Mouse (Mus musculus) gastrocnemius, postnatal 10 days (tissue): ENCODE results near the gene 5031439G07Rik. TPM values are rescaled to one million over a fixed set of nuclear protein-coding genes. Genes with fewer than 3 reads are reported as not detected.
"Not testable (repeated sequence)": the region's sequence is repeated elsewhere in the genome, so short reads cannot be mapped to it uniquely, and the experiment has no call there.

Source experiments
- DNase-seq: peaks from one replicate; pipeline ENCODE4 v3.0.0; 2021; ENCODE audit warnings: mixed read lengths
- long read RNA-seq, 2 experiments: library from polyadenylated mRNA; stranded (forward); transcript quantifications; one replicate each; pipeline ENCODE4 v2.0.0; 2021
- total RNA-seq, 2 experiments: library from RNA; stranded (reverse); gene quantifications; 2 replicates each; pipeline ENCODE4 v1.2.3; 2021

5031439G07Rik gene
- total RNA-seq: 10 to 100 TPM; 23.5 to 27.3 TPM
- long read RNA-seq, experiment 1, full-length matches to known transcripts: 35 of 42 reads
- long read RNA-seq, experiment 1, partial matches to known transcripts: 1 of 42 reads
- long read RNA-seq, experiment 1, other reads (novel, unspliced or antisense): 6 of 42 reads
- long read RNA-seq, experiment 2, full-length matches to known transcripts: 31 of 44 reads
- long read RNA-seq, experiment 2, partial matches to known transcripts: 4 of 44 reads
- long read RNA-seq, experiment 2, other reads (novel, unspliced or antisense): 9 of 44 reads

DNA sequence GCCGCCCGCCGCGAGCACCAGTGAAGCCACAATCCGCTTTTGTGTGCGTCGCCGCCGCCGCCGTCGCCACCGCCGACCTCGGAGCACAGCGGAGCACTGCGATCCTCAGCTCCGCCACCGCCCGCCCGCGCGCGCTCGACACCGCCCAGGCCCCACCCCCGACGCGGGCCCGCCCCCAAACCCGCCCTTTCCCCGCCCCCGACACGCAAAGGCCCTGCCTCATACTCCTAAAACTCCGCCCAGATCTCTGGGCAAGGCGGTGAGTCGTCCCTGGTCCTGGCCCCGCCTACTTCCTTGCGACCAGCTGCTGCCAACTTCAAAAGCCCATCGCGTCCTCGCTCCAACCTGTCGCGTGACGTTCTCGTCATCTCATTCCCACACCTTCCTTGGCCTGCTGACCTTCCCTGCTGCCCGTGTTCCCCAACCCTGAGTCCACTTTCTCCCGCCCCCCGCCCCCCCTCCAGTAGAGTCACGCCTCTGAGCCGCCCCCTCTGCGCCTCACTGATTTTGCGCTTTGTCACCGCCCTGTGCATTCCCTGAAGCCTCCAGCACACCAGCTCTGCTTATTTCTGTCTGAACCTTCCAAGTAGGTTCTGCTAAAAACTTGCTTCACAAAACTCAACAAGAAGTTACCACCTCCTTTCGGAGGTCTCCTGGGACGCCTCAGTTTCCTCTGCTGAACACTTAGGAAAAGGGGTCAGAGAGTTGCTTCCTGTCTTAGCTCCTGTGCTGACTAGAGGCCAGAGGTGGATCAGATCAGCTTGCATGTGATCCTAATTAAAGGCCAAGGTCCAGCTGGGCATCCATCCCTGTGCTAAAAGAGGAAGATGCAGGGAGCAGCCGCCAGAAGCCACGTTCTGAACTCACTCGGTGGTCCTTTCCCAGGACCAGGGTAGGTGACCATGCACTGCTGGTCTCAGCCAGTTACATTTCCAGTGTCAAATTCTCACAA lies at the start of gene 5031439G07Rik:
Gene 5031439G07Rik, minus strand, starts transcription at position 678 of the 952 bp plus-strand sequence.
- peak; percentile 84 for DNase-seq

DNA sequence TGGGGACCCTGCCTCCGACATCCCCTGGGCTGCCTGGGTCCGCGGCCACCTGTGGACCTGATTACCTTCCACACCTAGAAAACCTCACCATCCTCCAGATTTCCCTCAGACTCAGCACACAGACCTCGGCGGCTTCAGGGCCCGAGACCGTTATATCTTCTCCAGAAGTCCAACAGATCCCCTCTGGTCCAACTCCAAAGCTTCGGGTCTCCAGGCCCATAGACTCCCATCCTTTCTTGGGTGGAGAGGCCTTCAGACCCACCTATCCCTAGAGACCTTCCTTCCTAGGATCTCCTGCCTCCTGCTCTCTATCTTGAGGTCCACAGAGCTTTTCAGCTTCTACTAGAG lies 49.0 kb upstream of the 5031439G07Rik start:
- DNase-seq: no peak

DNA sequence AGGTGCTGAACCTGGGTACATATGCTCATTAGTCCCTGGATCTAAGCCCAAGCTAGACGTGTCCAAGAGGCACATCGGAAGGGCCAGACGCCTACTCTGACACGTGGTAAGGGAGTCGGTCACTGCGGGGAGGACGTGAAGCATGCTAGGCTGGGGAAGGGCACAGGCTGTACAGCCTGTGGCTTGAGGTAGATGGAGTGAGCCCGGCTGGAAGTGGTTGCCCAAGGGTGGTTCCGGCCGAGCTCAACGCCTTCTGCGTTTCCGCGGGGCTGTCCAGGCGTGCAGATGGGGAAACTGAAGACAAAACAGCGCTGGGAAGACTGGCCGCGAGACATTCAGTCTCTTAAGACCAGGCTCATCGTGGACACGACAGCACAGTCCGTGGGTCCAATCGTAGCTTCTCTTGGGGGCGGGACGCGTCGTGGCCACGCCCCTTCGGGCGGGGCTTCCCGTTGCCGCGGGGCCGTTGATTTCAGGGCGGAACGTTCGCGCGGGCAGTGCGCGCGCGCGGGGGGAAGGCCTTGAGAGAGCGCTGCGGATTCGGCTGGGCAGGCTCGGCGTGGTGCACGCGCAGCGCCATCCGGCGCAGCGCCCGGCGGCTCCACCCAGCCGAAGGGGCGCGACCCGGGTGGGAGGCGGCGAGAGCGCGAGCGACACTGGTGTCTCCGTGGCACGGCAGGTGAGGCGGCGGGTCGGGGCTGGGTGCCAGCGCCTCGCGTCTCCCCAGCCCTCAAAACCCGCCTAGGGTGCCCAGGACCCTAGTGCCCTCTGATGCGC lies 48.4 kb upstream of the 5031439G07Rik start:
- peak; percentile 98 for DNase-seq

DNA sequence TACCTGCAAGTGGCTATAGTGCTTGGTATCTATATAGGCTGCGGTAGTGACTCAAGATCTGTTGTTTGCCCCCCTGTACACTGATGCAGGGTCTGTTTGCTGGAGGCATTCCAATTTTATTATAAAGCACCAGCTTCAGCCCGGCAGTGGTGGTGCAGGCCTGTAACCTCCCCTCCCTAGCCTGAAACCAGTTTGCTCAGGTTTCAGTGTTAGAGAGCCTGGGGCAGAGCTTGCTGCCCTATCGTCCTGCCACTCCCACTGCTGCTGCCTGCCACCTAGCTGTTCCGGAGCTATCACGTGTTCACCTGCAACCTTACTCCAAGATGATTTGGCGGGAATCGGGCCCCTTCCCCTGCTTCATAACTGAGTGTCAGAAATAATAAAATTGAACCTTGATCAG lies 45.6 kb upstream of the 5031439G07Rik start:
- DNase-seq: not testable (repeated sequence)

DNA sequence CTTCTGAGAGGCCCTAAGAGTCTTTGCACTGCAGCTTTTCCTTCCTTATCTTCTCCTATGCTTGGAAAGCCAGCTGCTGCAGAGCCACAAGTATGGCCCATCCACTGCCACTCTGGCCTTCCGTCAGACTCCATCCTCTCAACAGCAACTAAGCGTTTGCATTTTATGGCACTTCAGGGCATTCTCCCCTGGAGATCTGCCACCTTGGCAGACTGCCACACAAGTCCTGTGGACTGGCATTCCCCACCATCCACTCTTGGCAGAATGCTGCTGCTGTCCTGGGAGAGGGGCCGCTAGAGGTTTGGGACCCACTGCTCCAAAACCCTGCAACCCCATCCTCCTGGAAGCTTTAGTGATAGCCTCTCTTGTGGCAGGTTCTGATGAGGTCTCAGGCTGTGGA lies 43.5 kb upstream of the 5031439G07Rik start:
- no peak for DNase-seq

DNA sequence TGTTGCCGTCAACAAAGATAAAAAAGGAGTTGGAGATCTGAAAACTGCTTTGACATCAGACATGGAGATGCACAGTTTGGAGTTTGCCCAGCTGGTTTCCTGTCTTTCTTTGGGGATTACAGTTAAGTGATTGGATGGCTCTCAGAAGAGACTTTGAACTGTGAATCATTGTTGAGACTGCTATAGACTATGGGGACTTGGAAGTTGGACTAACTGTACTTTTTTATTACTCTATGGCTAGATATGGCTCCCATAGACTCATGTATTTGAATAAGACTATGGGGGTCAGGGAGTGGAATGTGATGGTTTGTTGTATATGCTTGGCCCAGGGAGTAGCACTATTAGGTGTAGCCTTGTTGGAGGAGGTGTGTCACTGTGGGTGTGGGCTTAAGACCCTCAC lies 42.3 kb upstream of the 5031439G07Rik start:
- DNase-seq: not testable (repeated sequence)

DNA sequence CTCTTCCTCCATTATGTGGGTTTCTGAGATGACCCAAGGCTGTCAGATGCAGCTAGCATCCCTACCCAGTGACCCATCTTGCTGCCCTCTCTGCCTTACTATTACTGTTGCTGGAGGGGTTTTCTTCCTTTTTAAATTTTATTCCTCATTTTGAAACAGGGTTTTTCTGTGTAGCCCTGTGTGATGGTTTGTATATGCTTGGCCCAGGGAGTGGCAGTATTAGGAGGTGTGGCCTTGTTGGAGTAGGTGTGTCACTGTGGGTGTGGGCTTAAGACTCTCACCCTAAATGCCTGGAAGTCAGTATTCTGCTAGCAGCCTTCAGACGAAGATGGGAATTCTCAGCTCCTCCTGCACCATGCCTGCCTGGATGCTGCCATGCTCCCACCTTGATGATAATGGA lies 40.3 kb upstream of the 5031439G07Rik start, which contains the start of gene Fam118a:
Gene Fam118a, plus strand, starts transcription at position 301 of the 400 bp plus-strand sequence.
- not testable (repeated sequence) for DNase-seq

DNA sequence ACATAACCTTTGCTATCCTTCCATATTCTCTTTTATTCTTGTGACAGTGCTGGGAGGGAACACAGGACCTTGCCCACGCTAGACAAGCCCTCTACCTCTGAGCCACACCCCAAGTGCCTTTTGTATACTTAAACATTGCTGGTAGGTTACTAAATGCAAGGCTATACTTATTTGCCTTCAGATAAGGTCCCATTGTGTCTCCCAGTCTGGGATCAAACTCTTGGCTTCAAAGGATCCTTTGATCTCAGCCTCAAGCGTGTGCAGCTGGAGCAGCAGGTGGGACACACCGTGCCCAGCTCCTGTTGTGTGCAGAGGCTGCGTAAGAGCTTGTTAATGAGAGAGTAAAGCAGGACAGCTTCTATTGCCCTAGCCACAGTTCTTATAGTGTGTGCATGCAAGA lies 39.4 kb upstream of the 5031439G07Rik start:
- DNase-seq: no peak

DNA sequence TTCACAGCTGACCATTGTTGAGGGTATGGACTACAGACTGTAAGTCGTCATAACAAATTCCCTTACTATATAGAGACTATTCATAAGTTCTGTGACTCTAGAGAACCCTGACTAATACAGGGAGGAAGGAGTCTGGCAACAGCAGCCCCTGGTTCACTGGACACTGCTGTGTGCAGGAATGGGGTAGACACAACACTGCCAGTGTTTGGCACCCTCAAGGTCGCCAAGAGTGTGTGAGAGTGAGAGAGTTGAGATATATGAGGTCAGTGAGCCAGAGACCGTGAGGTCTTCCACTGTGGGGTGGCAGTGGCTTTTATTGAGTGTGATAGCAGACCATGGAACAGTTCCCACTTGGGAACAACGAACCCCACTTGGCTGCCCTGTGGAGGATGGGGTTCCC lies 37.8 kb upstream of the 5031439G07Rik start:
- DNase-seq: no peak

DNA sequence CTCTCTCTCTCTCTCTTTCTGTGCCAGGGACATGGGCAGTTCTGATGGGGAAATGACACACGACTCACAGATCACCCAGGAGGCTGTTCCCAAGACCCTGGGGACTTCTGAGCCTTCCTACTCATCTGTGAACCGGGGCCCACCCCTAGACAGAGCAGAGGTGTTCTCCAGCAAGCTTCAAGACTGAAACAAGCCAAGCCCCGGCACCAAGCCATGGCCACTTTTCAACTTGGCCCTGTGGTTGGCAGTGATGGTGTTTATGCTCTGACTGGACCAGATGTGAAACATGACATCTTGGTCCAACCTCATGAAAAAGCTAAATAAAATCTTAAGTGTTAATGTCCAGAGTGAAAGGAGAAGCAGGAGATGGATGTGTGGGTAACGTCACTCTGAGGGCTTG lies 33.9 kb upstream of the 5031439G07Rik start:
- DNase-seq: no peak

DNA sequence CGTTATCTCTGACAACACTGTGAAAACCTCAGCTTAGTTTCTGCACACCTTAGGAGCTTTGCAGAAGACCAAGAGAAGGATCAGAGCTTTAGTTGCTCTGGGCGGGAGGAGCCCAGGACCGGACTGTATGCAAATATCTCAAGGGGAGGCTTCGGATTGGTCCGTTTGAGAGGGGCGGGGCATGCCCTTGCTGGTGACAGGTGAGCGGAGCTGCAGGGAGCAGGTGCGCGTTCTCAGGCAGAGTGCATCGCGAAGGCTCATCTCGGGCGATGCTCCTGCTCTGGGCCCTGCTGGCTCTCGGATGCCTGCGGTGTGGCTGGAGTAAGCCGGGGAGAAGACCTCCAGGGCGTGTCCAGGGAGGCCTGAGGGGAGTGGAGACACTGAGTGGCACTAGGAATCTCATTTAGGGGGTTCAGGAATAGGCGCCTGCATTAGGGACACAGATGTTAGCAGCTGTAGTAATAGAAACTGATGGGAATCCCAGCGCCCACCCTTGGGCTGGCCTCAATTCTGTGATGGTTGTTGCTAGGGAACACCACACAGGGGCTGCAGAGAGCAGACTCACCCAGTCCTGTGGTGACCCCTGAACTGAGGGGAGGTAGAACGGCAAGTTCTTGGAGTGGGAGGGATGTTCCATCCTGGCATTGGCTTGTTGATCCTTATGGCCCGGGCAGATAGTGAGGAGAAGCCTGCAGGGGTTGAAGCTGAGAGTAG lies 28.8 kb upstream of the 5031439G07Rik start, which contains the start of gene Upk3a:
Gene Upk3a, plus strand, starts transcription at position 191 of the 714 bp plus-strand sequence.
- DNase-seq: no peak

DNA sequence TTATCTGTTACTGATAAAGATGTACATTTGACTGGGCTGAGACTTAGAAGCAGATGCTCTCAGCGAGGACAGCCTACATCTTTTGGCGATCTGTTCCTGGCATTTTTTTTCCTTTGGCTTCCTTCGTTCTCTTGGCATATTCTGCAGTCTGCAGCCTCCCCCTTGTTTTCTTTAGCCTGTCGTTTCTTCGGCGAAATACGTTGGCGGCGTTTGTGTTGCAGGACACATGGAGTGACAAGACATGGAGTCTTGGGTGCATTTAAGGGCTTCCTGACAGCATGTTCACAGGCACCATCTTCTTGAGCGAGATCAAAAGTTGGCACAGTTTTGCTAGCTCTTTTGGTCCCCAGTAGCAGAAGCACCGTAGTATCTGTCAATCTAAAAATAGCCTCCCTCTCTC lies 27.4 kb upstream of the 5031439G07Rik start:
- DNase-seq: no peak

DNA sequence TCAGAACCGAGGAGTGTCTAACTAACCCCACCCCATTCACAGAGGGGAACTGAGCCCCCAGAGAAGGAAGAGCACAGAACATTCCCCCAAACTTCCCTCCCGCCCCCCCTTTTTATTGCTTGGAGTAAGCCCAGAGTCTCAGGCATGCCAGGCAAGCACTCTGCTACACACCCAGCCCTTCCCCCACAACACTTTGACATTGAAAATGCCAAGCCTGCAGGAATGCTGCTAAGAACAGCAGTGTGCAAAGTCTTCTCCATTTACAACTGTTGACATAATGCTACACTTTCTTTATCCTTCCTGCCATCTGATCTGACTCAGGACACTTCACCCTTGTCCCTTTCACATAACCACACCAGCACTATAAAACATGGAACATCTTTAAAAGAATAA lies 24.3 kb upstream of the 5031439G07Rik start:
- DNase-seq: no peak

DNA sequence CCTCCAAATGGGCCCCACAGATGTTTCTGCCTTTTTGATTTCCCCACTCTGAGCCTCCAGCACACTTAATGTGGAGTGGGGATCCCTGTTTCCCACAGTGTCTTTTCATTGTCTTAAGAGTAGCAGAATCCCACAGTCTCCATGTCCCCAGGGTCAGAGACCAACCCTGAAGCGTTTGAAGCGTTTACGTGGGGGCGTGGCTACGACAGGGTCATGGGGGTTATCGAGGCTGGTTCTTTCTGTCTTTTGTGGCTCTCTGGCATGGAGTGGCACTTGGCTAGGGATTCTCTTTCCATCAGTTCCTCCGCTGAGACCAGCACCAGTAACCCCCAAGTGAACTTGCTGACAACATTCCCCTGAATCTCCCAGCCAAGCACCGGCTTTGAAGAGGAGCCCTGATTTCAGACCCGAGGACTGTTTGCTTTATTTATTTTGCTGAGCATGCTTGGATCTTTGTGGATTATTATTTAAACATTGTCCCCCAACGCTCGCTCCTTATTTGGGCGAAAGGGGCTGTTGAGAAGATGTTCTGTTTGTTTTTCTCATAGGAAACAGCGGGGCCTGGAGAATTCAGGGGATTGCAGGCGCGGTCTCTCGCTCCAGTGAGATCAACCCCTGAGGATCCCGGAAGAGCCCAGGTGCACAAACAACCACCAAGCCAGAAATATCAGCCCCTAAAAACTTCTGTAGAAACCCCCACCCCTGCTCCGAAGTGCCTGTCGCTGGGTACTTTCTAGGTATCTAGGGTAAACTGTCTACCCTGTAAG lies 23.7 kb upstream of the 5031439G07Rik start:
- no peak for DNase-seq

DNA sequence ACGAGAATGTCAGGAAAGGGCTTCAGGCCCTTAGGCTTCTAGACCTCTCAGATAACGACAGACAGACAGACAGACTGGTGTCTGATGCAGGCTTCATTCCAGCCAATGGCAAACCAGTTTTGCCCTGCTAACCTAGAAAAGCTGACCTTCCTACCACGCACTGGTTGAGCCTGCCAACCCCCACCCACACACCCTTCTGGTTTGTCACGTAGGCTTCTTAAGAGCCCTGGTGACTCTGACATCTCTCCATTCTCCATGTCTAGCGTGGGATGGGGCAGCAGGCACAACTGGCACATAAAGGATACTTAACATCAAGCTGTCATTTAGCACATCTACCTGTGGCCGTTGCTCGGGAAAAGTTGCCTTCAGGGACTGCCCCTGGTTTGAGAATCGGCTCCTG lies 21.3 kb upstream of the 5031439G07Rik start:
- DNase-seq: no peak

DNA sequence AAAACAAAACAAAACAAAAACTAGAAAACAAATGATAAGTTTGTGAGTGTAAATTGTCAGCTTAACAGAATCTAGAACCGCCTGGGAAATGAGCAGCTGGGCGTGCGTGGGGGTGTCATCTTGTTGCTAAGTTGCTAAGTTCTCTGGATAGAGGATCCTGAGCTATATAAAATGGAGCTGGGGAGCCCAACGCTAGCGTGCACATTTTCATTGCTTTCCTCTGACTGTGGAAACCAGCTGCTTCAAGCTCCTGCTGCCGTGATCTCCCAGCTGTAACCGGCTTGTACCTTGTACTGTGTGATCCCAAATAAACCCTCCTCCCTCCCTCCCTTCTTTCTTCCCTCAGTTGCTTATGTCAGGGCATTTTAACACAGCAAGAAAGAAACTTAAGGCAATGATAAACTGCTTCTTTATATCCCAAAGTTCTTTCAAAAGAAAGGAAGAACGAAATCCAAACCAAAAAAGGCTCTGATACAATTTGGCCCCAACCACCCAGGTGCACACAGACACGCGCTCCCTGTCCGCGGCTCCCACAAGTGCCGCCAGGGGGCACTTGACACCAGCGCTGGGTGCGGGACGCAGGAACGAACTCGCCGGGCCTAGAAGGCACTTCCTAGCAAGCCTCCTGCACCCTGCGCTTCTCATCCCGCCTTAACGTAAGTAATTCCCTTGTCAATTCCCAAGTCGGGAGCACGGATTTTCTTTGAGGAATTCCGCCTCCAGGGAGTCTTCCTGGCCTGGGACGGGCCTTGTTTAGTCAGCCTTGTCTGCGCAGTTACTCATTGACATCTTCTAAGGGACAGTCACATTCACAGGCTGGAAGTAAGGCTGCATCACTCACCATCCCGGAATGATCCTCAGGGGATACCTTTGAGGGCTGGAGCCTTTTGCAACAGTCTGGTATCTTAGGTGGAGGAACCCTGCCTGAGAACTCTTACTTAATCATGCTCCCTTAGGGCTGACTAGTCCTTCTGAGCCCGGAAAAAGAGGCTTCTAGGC lies 12.9 kb upstream of the 5031439G07Rik start:
- DNase-seq: peak; percentile 86

DNA sequence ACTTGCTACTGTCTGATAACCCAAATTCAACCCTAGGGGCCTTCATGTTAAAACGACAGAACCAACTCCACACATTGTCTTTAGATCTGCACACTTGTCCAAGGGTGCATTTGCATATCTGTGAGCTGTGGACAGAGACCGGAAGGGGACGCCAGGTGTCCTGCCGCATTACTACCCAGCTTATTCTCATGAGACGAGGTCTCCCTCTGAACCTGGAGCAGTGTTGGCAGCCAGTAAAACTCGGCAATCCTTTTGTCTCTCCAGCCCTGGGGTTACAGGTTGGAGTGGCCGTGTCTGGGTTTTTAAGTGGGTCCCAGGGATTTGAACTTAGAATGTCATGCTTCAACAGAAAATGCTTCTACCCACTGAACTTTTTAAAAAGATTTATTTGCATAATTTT lies 11.6 kb upstream of the 5031439G07Rik start:
- DNase-seq: no peak

DNA sequence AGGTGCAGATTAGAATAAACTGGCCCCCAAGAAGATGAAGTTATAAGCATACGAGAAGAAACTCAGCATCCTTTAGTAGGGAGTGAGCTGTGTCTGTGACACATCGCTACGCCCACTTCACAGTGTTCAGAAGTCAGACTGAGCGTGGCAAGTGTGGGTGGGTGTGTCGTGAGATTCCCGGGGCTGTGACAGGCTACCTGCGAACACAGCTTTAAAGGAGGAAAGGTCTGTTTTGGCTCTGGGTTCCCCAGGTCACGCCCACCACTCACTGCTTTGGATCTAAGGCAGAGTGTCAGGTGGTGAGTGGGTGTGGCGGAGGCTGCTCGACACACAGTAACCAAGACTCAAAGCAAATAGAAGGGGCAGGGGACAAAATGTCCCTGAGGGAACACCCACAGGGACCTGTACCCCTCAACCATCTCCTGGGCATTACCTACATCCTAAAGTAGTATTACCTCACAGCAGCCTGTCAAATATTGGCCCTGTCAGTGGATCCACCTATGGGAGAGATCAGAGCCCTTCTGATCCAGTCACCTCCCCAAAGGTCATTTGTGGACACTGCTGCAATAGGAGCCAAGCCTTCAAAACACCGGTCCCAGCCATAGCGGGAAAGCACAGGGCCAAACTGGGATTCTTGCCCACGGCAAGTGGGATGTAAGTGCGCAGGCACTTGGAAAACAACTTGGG lies 9.6 kb upstream of the 5031439G07Rik start:
- DNase-seq: no peak

DNA sequence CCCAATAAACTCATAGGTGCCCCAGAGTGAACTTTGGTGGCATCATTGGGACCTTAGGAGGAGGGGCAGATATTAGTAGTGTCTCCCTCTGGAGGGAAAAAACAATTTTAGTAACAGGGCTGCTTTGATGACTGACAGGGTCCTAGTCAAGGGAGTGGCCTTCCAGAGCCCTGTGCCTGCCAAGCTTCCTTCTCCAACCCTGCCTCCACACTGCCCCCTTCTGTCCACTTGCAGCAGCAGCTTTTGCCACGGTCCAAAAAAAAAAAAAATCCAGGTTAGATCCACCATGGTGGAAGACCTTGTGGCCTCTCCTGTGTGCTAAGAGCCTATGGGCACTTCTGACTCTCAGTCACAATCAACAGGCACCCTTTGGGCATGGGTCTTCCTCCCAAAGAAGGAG lies 7.6 kb upstream of the 5031439G07Rik start:
- peak; percentile 74 for DNase-seq
